Mouse (Mus musculus) embryonic facial prominence, embryonic 14.5 days (tissue): ENCODE measurements at regions not wholly inside any gene's neighbourhood (a gene's known extent, or its start where the extent isn't known, plus 50 kb on each side); places are given as distances from the start of the nearest gene placed in this dataset.

Experiments
- ATAC-seq: fragments of 200-750 bp; cut with Nextera tagmentation; 2 replicates; pipeline ENCODE4 v1.8.0; 2017; ENCODE audit warnings: low read depth, moderate number of reproducible peaks, moderate TSS enrichment
- DNase-seq: peaks from one replicate; pipeline ENCODE4 v3.0.0-alpha.2; 2015; ENCODE audit warnings: low spot score
- H3K27ac ChIP-seq: fragments of 300-500 bp; sonication (generic); replicated peaks from 2 replicates; pipeline ENCODE4 v1.5.1; 2014; ENCODE audit warnings: low read depth, mild to moderate bottlenecking, low read length, moderate library complexity
- H3K27me3 ChIP-seq: fragments of 300-500 bp; sonication (generic); replicated peaks from 2 replicates; pipeline ENCODE4 v1.6.1; 2014; ENCODE audit warnings: low read length; ENCODE audit not compliant: control insufficient read depth, insufficient read depth
- H3K36me3 ChIP-seq: fragments of 300-500 bp; sonication (generic); 2 replicates; pipeline ENCODE4 v1.6.1; 2014; ENCODE audit warnings: low read length, mixed read lengths; ENCODE audit not compliant: control insufficient read depth, insufficient read depth
- H3K4me1 ChIP-seq: fragments of 300-500 bp; sonication (generic); 2 replicates; pipeline ENCODE4 v1.6.1; 2014; ENCODE audit warnings: antibody characterized with exemption, low read length; ENCODE audit not compliant: control insufficient read depth, insufficient read depth
- H3K4me2 ChIP-seq: fragments of 300-500 bp; sonication (generic); 2 replicates; pipeline ENCODE4 v1.6.1; 2014; ENCODE audit warnings: low read depth, mild to moderate bottlenecking, low read length, moderate library complexity, mixed read lengths
- H3K4me3 ChIP-seq: fragments of 300-500 bp; sonication (generic); 2 replicates; pipeline ENCODE4 v1.5.1; 2014; ENCODE audit warnings: low read depth, mild to moderate bottlenecking, low read length
- H3K9ac ChIP-seq: fragments of 300-500 bp; sonication (generic); 2 replicates; pipeline ENCODE4 v1.6.1; 2014; ENCODE audit warnings: low read depth, mild to moderate bottlenecking, low read length, moderate library complexity, mixed read lengths
- H3K9me3 ChIP-seq: fragments of 300-500 bp; sonication (generic); 2 replicates; pipeline ENCODE4 v1.6.1; 2016; ENCODE audit warnings: low read length; ENCODE audit not compliant: control insufficient read depth
- WGBS: fragments of 180-500 bp; shearing (Covaris S2); extraction: QIAGEN DNeasy Blood & Tissue Kit; methylation state at CpG from one replicate; pipeline ENCODE4 v1.1.7; 2014; 5-methylcytosine and 5-hydroxymethylcytosine counted together

- no peaks in the 10 kb centered on the region for H3K9me3 ChIP-seq
- peak overlapping the region; percentile 67; the same call in 1 of the 2 replicates for H3K27ac ChIP-seq
- H3K9ac ChIP-seq = no peak overlapping the region
- WGBS = 38% methylated on average over 8 of the region's 8 CpGs
- no peak for DNase-seq
- peak; percentile 44 for ATAC-seq
- no peak overlapping the region for H3K4me3 ChIP-seq
- H3K36me3 ChIP-seq = no peaks in the 10 kb centered on the region
- no peaks in the 10 kb centered on the region for H3K27me3 ChIP-seq
- peaks cover 21% of the 10 kb centered on the region for H3K4me1 ChIP-seq
- H3K4me2 ChIP-seq = peak overlapping the region; percentile 24; the same call in 1 of the 2 replicates
These were observed 301.5 kb upstream of the Mpdz start for GRCm38 (mm10) chr4:81743978-81744628.

GRCm38 (mm10) chr4:81742536-81743459 is 300.2 kb upstream of the Mpdz start:
- no peaks in the 10 kb centered on the region for H3K36me3 ChIP-seq
- H3K27ac ChIP-seq = no peak overlapping the region
- H3K9me3 ChIP-seq = no peaks in the 10 kb centered on the region
- no peaks in the 10 kb centered on the region for H3K27me3 ChIP-seq
- H3K9ac ChIP-seq = no peak overlapping the region
- H3K4me2 ChIP-seq = no peak overlapping the region
- H3K4me3 ChIP-seq = no peak overlapping the region
- 56% methylated on average over 4 of the region's 4 CpGs for WGBS
- H3K4me1 ChIP-seq = peaks cover 21% of the 10 kb centered on the region
- ATAC-seq (no peak), DNase-seq (no peak)

- no peak for ATAC-seq
These were observed 291.8 kb upstream of the Mpdz start for GRCm38 (mm10) chr4:81734391-81734790.

GRCm38 (mm10) chr4:81730386-81730785 is 287.8 kb upstream of the Mpdz start:
- ATAC-seq = no peak
- Histone ChIP-seq H3K27me3 (no peaks in the 10 kb centered on the region), H3K4me3 (no peak overlapping the region), H3K4me1 (peaks cover 9% of the 10 kb centered on the region), H3K27ac (no peak overlapping the region), H3K4me2 (no peak overlapping the region), H3K9me3 (no peaks in the 10 kb centered on the region), H3K36me3 (no peaks in the 10 kb centered on the region), H3K9ac (no peak overlapping the region)
- WGBS = 70% methylated on average over 2 of the region's 2 CpGs
- DNase-seq = no peak

More at GRCm38 (mm10) chr4:81734391-81734790, 291.8 kb upstream of the Mpdz start:
- H3K27me3 ChIP-seq = no peaks in the 10 kb centered on the region
- no peak overlapping the region for H3K4me3 ChIP-seq
- H3K4me1 ChIP-seq = no peaks in the 10 kb centered on the region
- no peak overlapping the region for H3K9ac ChIP-seq
- no peaks in the 10 kb centered on the region for H3K36me3 ChIP-seq
- no peak for DNase-seq
- no peaks in the 10 kb centered on the region for H3K9me3 ChIP-seq
- H3K27ac ChIP-seq = no peak overlapping the region
- H3K4me2 ChIP-seq = no peak overlapping the region
- 91% methylated on average over 2 of the region's 2 CpGs for WGBS

- WGBS = 75% methylated on average over 3 of the region's 3 CpGs
- no peak overlapping the region for H3K9ac ChIP-seq
- ATAC-seq (no peak), DNase-seq (no peak)
- H3K4me2 ChIP-seq = no peak overlapping the region
- H3K4me1 ChIP-seq = peaks cover 9% of the 10 kb centered on the region
- no peaks in the 10 kb centered on the region for H3K27me3 ChIP-seq
- H3K4me3 ChIP-seq = no peak overlapping the region
- no peaks in the 10 kb centered on the region for H3K36me3 ChIP-seq
- H3K27ac ChIP-seq = no peak overlapping the region
- no peaks in the 10 kb centered on the region for H3K9me3 ChIP-seq
These were observed 286.3 kb upstream of the Mpdz start for GRCm38 (mm10) chr4:81728961-81729360.

GRCm38 (mm10) chr4:81727735-81728581 is 285.3 kb upstream of the Mpdz start:
- DNase-seq = peak; percentile 21
- H3K27ac ChIP-seq = peak overlapping the region; percentile 33

GRCm38 (mm10) chr4:81726761-81727723 is 284.4 kb upstream of the Mpdz start:
- WGBS = 63% methylated on average over 16 of the region's 16 CpGs
- Histone ChIP-seq H3K27me3 (no peaks in the 10 kb centered on the region), H3K4me1 (peaks cover 9% of the 10 kb centered on the region), H3K36me3 (no peaks in the 10 kb centered on the region), H3K27ac (peak overlapping the region; percentile 33), H3K4me3 (no peak overlapping the region), H3K9ac (peak overlapping the region; percentile 8; the same call in 1 of the 2 replicates), H3K9me3 (no peaks in the 10 kb centered on the region), H3K4me2 (no peak overlapping the region)
- DNase-seq (no peak), ATAC-seq (peak; percentile 26; the same call in 1 of the 2 replicates)

More at GRCm38 (mm10) chr4:81727735-81728581, 285.3 kb upstream of the Mpdz start:
- WGBS = 51% methylated on average over 12 of the region's 12 CpGs
- H3K4me3 ChIP-seq = no peak overlapping the region
- H3K9me3 ChIP-seq = no peaks in the 10 kb centered on the region
- no peak for ATAC-seq
- H3K36me3 ChIP-seq = no peaks in the 10 kb centered on the region
- H3K27me3 ChIP-seq = no peaks in the 10 kb centered on the region
- no peak overlapping the region for H3K4me2 ChIP-seq
- peaks cover 9% of the 10 kb centered on the region for H3K4me1 ChIP-seq
- no peak overlapping the region for H3K9ac ChIP-seq
